Mouse (Mus musculus) hindbrain, embryonic 16.5 days (tissue): Measurements from ENCODE around the gene Sh3rf3. TPM values are rescaled to one million over a fixed set of nuclear protein-coding genes. Genes with fewer than 3 reads are reported as not detected.

Source experiments
- ATAC-seq: fragments of 200-750 bp; cut with Nextera tagmentation; 2 replicates; pipeline ENCODE4 v1.8.0; 2017; ENCODE audit warnings: moderate TSS enrichment, moderate library complexity
- H3K27ac ChIP-seq: fragments of 300-500 bp; sonication (generic); 2 replicates; pipeline ENCODE4 v1.5.1; 2014; ENCODE audit warnings: low read depth, mild to moderate bottlenecking, control low read depth, low read length, moderate library complexity
- H3K27me3 ChIP-seq: fragments of 300-500 bp; sonication (generic); replicated peaks from 2 replicates; pipeline ENCODE4 v1.6.1; 2014; ENCODE audit warnings: low read length; ENCODE audit not compliant: control insufficient read depth, insufficient read depth
- H3K36me3 ChIP-seq: fragments of 300-500 bp; sonication (generic); 2 replicates; pipeline ENCODE4 v1.6.1; 2014; ENCODE audit warnings: mild to moderate bottlenecking, low read length, moderate library complexity, mixed read lengths; ENCODE audit not compliant: control insufficient read depth, insufficient read depth
- H3K4me1 ChIP-seq: fragments of 300-500 bp; sonication (generic); 2 replicates; pipeline ENCODE4 v1.6.1; 2014; ENCODE audit warnings: low read depth, low read length; ENCODE audit not compliant: control insufficient read depth, insufficient read depth
- H3K4me2 ChIP-seq: fragments of 300-500 bp; sonication (generic); 2 replicates; pipeline ENCODE4 v1.6.1; 2014; ENCODE audit warnings: mild to moderate bottlenecking, low read length, control low read depth, moderate library complexity
- H3K4me3 ChIP-seq: fragments of 300-500 bp; sonication (generic); 2 replicates; pipeline ENCODE4 v1.5.1; 2014; ENCODE audit warnings: mild to moderate bottlenecking, low read length, control low read depth, moderate library complexity
- H3K9ac ChIP-seq: fragments of 300-500 bp; sonication (generic); 2 replicates; pipeline ENCODE4 v1.6.1; 2014; ENCODE audit warnings: low read depth, mild to moderate bottlenecking, control low read depth, low read length, moderate library complexity
- H3K9me3 ChIP-seq: fragments of 300-500 bp; sonication (generic); 2 replicates; pipeline ENCODE4 v1.6.1; 2014; ENCODE audit warnings: mild to moderate bottlenecking, low read length, moderate library complexity; ENCODE audit not compliant: control insufficient read depth
- WGBS: fragments of 180-500 bp; shearing (Covaris S2); extraction: QIAGEN DNeasy Blood & Tissue Kit; methylation state at CpG from one replicate; pipeline ENCODE4 v1.1.7; 2014; 5-methylcytosine and 5-hydroxymethylcytosine counted together
- microRNA-seq: library from miRNA; unstranded; fragments of <30 nt; microRNA quantifications from one replicate; pipeline ENCODE4, GENCODE M21; 2017
- polyA plus RNA-seq: library from polyadenylated mRNA; unstranded; fragments of >200 nt; fragmentation: Nextera tagmentation; extraction: Ambion mirVana; gene quantifications from 2 replicates; pipeline ENCODE4 v1.2.1, GENCODE M21; 2015

The Sh3rf3 gene
- polyA plus RNA-seq, 1 experiment from 2014 or later, result 2.7 TPM

- ATAC-seq, result no peak; the same call in 1 of the 2 replicates
- no peaks in the 10 kb centered on the region for H3K9me3 ChIP-seq
- H3K27me3 ChIP-seq, result no peaks in the 10 kb centered on the region
- no peaks in the 10 kb centered on the region for H3K4me1 ChIP-seq
- WGBS, result 77% methylated on average over 14 of the region's 14 CpGs
- H3K27ac ChIP-seq, result no peak overlapping the region
- H3K36me3 ChIP-seq, result peaks cover 3% of the 10 kb centered on the region; the same call in 1 of the 2 replicates
- H3K9ac ChIP-seq, result no peak overlapping the region
- H3K4me2 ChIP-seq, result no peak overlapping the region
- no peak overlapping the region for H3K4me3 ChIP-seq
These were observed 353.2 kb downstream of the Sh3rf3 start for GRCm38 (mm10) chr10:59166104-59166944.

GRCm38 (mm10) chr10:59171042-59171441, 357.9 kb downstream of the Sh3rf3 start:
- peaks cover 4% of the 10 kb centered on the region; the same call in 1 of the 2 replicates for H3K36me3 ChIP-seq
- WGBS, result 65% methylated on average over 3 of the region's 3 CpGs
- H3K9ac ChIP-seq, result no peak overlapping the region
- no peaks in the 10 kb centered on the region for H3K4me1 ChIP-seq
- no peak for ATAC-seq
- no peaks in the 10 kb centered on the region for H3K27me3 ChIP-seq
- H3K4me3 ChIP-seq, result no peak overlapping the region
- no peak overlapping the region for H3K27ac ChIP-seq
- no peaks in the 10 kb centered on the region for H3K9me3 ChIP-seq
- H3K4me2 ChIP-seq, result no peak overlapping the region

GRCm38 (mm10) chr10:59172539-59172938, 359.4 kb downstream of the Sh3rf3 start:
- no peaks in the 10 kb centered on the region for H3K9me3 ChIP-seq
- H3K4me2 ChIP-seq, result no peak overlapping the region
- no peak overlapping the region for H3K9ac ChIP-seq
- no peak for ATAC-seq
- 96% methylated on average over 1 of the region's 1 CpGs for WGBS
- no peak overlapping the region for H3K27ac ChIP-seq
- no peak overlapping the region for H3K4me3 ChIP-seq
- no peaks in the 10 kb centered on the region for H3K27me3 ChIP-seq
- peaks cover 7% of the 10 kb centered on the region; the same call in 1 of the 2 replicates for H3K36me3 ChIP-seq
- H3K4me1 ChIP-seq, result no peaks in the 10 kb centered on the region

- ATAC-seq, result no peak
- H3K27ac ChIP-seq, result no peak overlapping the region
- no peak overlapping the region for H3K4me2 ChIP-seq
- no peaks in the 10 kb centered on the region for H3K4me1 ChIP-seq
- no peak overlapping the region for H3K9ac ChIP-seq
- H3K36me3 ChIP-seq, result peaks cover 5% of the 10 kb centered on the region; the same call in 1 of the 2 replicates
- H3K27me3 ChIP-seq, result no peaks in the 10 kb centered on the region
- no peak overlapping the region for H3K4me3 ChIP-seq
- H3K9me3 ChIP-seq, result no peaks in the 10 kb centered on the region
- WGBS, result 80% methylated on average over 3 of the region's 3 CpGs
These were observed 366.5 kb downstream of the Sh3rf3 start for GRCm38 (mm10) chr10:59179620-59180019.

- Histone ChIP-seq H3K27ac (no peak overlapping the region), H3K36me3 (0 out of 2 replicates have a peak, but pooled peaks cover 2% of the 10 kb centered on the region), H3K4me3 (no peak overlapping the region), H3K4me1 (no peaks in the 10 kb centered on the region), H3K27me3 (no peaks in the 10 kb centered on the region), H3K9me3 (no peaks in the 10 kb centered on the region), H3K9ac (no peak overlapping the region), H3K4me2 (no peak overlapping the region)
- ATAC-seq, result no peak
- whole genome bisulfite sequencing, result 70% methylated on average over 3 of the region's 3 CpGs
These were observed 369.1 kb downstream of the Sh3rf3 start for GRCm38 (mm10) chr10:59182306-59182705.

Small RNA genes within 50 kb of the gene (microRNA-seq; reads per million reads assigned to microRNA genes)
- gene Gm27672, result not detected

Other genes starting within 250 kb of the Sh3rf3 start
- 0.15 and 0.56 TPM in 2 replicates for gene Edar, start 137.7 kb upstream of the Sh3rf3 start, polyA plus RNA-seq
- not detected in 2 replicates for gene Gm17542, start 95.1 kb upstream of the Sh3rf3 start, polyA plus RNA-seq